Mouse (Mus musculus) right cerebral cortex, adult 18-20 months (tissue): ENCODE results near the gene Galnt2.

Experiments used
- DNase-seq: peaks from one replicate; pipeline ENCODE4 v3.0.0; 2022; ENCODE audit warnings: mixed read lengths

The Galnt2 gene

DNA sequence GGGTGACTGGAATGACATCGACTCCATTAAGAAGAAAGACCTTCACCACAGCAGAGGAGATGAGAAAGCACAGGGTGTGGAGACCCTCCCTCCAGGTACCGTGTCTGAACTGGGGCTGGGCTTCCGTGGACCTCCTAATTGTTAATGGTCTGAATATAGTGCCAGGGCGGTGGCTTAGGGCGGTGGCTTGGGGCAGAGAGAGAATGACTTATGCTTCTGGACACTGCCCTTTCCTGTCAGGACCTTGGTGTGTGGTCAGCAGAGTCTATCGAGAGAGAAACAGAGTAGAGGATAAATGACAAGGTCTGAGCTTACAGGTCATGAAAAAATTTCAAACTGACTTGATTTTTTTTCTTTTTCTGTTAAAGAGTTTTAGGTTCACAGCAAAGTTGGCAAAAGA lies 64.2 kb downstream of the Galnt2 start:
- DNase-seq = no peak

- no peak for DNase-seq
Observed at GRCm38 (mm10) chr8:124301512-124301911, 70.3 kb downstream of the Galnt2 start.

- no peak for DNase-seq
Observed at GRCm38 (mm10) chr8:124301935-124302555, 70.9 kb downstream of the Galnt2 start.

DNA sequence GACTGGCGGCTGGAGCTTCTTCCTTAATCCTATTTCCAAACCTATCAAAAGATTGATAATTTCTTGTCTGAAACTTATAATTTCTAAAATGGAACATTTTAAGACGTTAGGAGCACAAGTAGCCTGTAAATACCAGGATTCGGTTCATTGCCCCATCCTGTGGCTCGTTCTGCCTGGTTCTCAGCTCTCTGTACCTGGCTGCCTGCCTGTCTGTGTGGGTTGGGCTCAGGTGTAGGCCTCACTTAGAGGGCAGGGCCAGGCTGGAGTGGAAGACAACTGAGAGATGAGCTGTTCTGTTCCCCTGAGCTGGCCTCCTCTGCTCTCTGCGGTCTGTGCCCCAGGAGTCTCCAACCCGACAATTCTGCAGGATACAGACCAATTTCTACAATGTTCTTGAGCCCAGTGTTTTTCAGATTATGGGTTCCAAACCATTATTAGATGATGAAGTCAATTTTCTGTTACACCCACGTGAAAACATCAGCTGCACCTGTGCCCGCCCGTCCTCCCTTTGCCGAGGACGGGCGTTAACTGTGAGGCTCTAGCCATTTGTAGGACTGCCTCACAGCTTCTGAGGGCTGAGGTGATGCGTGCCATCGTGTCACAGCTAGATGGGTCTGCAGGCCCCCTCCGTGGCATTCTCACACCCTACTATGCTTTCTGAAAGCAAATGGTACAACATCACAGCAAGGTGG lies 72.2 kb downstream of the Galnt2 start:
- no peak for DNase-seq

DNA sequence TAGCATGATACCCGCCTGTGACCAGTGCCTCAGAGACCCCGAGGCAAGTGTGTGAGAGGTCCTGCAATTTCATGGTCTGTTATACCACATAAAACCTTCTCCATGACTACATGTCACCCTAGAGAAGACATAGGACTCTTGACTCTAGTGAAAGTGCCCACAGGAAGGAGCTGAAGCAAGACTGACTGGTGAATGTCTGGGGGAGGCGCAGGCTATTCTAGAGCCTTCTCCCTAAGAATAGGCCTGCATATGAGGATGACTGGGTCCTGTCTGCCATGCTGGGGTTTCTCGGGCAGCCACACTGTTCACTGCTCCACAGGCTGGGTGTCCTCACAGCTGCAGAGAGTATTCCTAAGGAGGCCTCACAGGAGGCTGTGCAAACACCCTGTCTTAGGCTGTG lies 73.0 kb downstream of the Galnt2 start:
- DNase-seq = no peak

- no peak for DNase-seq
Observed at GRCm38 (mm10) chr8:124306574-124306973, 75.4 kb downstream of the Galnt2 start.

- no peak for DNase-seq
Observed at GRCm38 (mm10) chr8:124307700-124308099, 76.5 kb downstream of the Galnt2 start.

GRCm38 (mm10) chr8:124310509-124310908 lies 79.3 kb downstream of the Galnt2 start:
- DNase-seq = no peak

DNA sequence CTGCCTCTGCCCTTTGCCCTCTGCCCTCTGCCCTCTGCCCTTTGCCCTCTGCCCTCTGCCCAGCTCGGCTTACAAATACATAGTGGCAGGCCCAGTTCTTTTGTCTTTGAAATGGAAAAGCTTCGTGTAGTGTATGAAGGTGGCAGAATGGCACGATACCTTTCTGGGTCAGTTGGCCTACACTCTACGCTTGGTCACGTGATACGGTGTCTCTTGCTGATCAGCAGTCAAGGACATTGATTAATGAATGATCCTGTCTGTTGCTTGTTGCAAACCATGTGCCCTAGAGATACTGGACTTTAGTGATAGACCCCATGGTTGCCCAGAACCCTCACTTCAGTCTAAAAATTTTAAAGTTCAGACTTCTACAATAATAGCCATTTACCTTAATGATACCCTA lies 79.9 kb downstream of the Galnt2 start:
- DNase-seq = no peak

DNA sequence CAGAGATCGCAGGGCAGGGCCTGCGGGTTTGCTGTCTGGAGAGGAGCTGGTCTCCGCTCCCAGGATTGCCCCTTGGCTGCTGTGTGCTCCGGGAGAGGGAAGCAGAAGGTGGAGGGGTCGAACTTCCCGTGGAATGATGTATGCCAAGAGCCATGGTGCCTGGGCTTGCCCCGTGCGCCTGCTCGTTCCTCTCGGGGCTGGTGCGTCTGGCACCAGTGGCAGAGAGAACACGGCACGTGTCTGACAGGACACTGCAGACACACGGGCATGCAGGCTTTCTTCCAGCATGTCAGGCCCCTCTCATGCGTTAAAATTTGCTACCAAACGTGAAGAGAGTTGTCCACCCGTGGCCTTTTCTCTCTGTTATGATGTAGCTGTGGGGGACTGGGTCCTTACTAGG lies 80.5 kb downstream of the Galnt2 start:
- DNase-seq = no peak

DNA sequence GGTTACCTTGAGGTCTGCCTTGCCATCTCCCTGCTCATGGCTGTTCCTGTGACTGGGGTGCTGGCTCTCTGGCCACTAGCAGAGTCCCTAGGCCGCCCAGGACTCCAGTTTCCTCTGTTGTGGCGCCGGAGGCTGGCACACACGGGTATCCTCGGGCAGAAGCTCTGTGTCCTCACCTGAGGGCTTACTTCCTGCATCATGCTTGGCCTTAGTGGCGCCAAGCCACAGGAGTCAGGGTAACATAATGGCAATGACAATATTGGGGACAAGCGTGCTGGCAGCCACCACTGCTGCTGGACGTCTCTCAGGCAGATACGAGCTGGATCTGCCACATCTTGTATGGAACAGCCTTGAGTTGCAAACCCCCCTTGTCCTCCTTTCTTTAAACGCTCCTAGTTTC lies 81.0 kb downstream of the Galnt2 start:
- DNase-seq = no peak

DNA sequence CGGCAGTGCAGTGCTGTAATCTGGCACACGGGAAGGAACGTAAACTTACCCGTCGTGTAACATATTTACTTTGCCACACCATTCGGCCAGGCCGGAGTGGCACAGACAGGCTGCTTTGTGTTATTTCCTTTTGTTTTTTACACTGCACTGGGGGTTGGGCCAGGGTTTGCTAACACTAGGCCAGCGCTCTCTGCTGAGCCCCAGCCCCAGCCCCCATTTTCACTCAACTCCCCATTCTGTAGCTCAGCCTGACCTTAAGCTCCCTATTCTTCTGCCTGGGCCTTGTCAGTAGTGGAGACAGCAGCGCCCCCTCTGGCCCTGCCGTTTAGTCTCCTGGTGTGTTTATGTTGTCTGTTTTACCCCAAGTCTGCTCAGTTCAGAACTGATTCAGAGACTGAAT lies 83.6 kb downstream of the Galnt2 start:
- DNase-seq = no peak

DNA sequence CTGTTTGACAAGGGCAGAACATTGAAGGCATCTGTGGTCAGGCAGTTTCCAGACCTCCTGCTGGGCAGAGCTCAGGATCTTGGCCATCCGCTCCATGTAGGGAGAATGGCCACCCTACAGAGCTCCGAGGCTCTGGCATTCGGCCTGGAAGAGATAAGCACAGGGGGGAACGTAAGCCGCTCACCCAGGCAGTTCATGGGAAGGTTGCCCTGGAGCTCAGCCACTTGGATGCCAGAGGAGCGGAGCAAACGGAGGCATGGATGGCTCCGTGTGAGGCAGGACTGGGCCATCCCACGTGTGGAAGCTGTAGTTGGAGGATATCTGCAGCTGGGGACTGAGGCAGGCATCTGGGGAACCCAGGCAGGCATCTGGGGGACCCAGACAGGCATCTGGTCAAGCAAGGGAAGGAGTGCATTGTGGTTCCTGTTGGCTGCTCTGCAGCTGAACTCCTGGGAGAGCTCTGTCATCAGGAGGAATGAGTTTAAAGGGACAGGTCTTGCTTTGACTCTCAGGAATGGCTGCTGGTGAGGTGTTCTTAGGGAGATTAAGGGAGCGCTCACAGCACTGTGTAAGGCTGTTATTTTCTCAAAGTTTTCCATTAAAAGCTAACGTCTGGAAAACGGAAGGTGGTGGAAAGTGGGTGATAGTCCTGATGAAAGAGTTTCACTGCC lies 85.4 kb downstream of the Galnt2 start:
- DNase-seq = no peak

- no peak for DNase-seq
Observed at GRCm38 (mm10) chr8:124317191-124317682, 86.0 kb downstream of the Galnt2 start.

GRCm38 (mm10) chr8:124317821-124318220 lies 86.6 kb downstream of the Galnt2 start:
- DNase-seq = no peak

DNA sequence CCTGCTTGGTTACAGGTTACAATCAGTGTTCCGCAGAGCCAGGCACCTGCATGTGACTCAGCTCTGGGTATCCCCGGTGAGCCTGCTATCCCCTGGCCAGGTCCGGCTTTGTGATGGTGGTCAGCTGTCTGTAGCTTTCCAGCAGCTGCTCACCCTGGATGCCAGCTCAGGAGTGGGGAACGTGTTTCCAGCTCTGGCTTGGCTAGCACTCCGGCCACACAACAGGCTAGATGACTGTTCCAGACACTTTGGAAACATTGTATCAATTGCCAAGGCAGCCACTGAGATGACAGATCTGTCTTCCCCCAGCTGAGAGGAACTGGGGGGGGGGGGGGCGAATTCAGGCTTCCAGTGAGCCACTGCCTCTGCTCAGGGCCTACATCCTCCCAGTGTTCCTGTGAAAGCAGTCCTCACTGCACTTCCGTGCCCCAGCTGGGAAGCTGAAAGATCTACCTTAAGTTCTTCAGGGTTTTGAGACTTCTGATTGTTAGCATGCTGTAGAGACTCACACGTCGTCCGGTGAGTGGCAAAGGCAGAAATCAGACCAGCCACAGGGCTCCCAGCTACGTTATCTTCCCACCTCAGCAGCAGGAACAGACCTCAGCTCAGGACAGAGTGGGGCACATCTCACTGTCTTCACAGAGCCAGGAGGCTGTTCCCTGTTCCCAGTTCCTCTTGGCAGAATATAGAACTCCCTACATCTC lies 87.6 kb downstream of the Galnt2 start:
- DNase-seq = no peak

- no peak for DNase-seq
Observed at GRCm38 (mm10) chr8:124319316-124319652, 88.1 kb downstream of the Galnt2 start.

- no peak for DNase-seq
Observed at GRCm38 (mm10) chr8:124321227-124321840, 90.1 kb downstream of the Galnt2 start.

DNA sequence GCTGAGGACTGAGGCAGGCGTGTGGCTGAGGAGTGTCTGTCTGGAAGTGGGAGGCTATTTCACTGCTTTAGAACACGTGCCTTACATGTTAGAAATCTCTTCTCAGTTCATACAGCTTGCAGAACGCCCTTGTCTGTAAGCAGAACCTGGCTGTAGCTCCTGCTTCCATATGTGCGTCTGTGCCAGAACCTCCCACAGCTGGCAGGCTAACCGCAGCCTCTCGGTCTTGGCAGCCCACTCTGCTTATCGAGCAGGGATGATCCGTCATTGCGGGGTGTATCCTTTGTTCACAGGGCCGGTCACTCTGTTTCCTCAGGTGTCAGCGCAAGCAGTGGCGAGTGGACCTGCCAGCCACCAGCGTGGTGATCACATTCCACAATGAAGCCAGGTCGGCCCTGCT lies 92.2 kb downstream of the Galnt2 start:
- peak; percentile 73 for DNase-seq

DNA sequence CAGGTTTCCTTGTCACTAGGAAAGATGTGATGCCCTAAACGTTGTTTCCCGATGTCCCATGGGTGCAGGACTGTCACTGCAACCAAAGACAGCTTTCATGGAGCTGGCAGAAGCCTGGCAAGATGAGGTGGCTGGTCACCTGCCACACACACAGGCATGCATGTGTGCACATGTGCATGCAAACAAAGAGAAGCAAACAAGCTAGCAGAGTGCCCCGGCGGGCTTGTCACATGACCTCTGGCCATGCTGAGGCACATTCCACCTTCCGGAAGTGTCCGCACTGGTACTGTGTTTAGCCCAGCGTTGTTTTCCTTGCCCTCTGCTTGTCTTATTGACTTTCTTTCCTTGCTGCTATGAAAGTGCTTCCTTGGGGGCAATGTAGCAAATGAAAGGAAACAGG lies 97.1 kb downstream of the Galnt2 start:
- DNase-seq = no peak

- DNase-seq = no peak
Observed at GRCm38 (mm10) chr8:124329690-124330089, 98.5 kb downstream of the Galnt2 start.

DNA sequence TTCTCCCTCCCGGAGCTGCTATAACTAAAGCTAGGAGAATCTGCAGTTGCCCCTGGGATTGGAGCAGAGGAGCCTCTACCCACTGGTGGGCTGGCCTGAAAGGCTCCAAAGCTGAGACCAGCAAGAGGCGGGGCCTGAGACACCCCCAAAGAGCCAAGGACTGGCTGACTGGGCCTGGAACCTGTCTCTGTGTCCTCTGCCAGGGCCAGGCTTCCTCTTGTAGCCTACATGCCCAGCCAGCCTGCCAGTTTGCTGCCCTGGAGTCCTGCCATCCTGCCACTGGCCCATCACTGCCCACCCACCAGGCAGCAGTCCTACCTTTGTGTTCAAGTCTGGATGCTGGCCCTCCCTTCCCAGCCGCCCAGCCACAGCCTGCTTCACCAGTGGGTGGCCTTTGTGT lies 99.2 kb downstream of the Galnt2 start:
- no peak for DNase-seq

DNA sequence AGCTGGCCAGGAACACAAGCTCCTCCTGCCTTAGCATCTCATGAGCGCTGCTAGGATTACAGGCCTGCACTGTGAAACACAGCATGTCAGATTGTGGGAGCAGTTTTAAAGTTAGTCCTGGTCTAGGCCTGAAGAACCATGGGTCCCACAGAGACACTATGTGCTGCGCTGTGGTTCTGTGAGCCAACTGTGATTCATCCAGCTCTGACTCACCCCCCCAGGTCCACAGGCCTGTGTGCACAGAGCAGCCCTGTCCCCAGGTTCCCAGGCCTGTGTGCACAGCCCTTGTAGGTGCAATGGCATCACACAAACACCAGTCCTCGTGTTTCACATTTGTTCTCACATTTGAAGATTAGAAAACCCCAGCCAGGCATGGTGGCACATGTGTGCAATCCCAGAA lies 99.9 kb downstream of the Galnt2 start:
- no peak for DNase-seq
